Mouse (Mus musculus): ENCODE measurements around the gene Pthlh. TPM values are rescaled to one million over a fixed set of nuclear protein-coding genes. Genes with fewer than 3 reads are reported as not detected.
A peak's percentile ranks its signal among the peaks of the same experiment; 100 is the strongest.

The Pthlh gene
- polyA plus RNA-seq, 1 experiment from 2014 or later: 23.8 TPM

- Histone ChIP-seq H3K27me3 (peaks cover 15% of the 10 kb centered on the region), H3K4me3 (peak overlapping the region; percentile 63), H3K4me1 (peaks cover 29% of the 10 kb centered on the region), H3K36me3 (0 out of 2 replicates have a peak, but pooled peaks cover 6% of the 10 kb centered on the region), H3K4me2 (peak overlapping the region; percentile 83), H3K27ac (no peak overlapping the region), H3K9ac (no peak overlapping the region), H3K9me3 (no peaks in the 10 kb centered on the region)
- WGBS: 67% methylated on average over 3 of the region's 3 CpGs
- ATAC-seq (ENCODE audit: insufficient number of reproducible peaks, insufficient read depth, low FRiP score, low TSS enrichment, low read depth): no peak
These were observed 3.2 kb downstream of the Pthlh start for GRCm38 (mm10) chr6:147260766-147261165.

GRCm38 (mm10) chr6:147247782-147248181, 16.2 kb downstream of the Pthlh start:
- no peak overlapping the region for H3K27ac ChIP-seq
- H3K4me1 ChIP-seq: 0 out of 2 replicates have a peak, but pooled peaks cover 3% of the 10 kb centered on the region
- H3K9ac ChIP-seq: no peak overlapping the region
- H3K4me2 ChIP-seq: no peak overlapping the region
- H3K36me3 ChIP-seq: no peaks in the 10 kb centered on the region; the same call in 1 of the 2 replicates
- ATAC-seq (ENCODE audit: insufficient number of reproducible peaks, insufficient read depth, low FRiP score, low TSS enrichment, low read depth): no peak
- H3K27me3 ChIP-seq: no peaks in the 10 kb centered on the region
- no peak overlapping the region for H3K4me3 ChIP-seq
- WGBS: 83% methylated on average over 3 of the region's 3 CpGs
- no peaks in the 10 kb centered on the region for H3K9me3 ChIP-seq

GRCm38 (mm10) chr6:147244294-147244693, 19.7 kb downstream of the Pthlh start:
- H3K4me2 ChIP-seq: no peak overlapping the region
- H3K4me1 ChIP-seq: no peaks in the 10 kb centered on the region
- H3K9me3 ChIP-seq: no peaks in the 10 kb centered on the region
- H3K27me3 ChIP-seq: no peaks in the 10 kb centered on the region
- no peak overlapping the region for H3K4me3 ChIP-seq
- no peaks in the 10 kb centered on the region for H3K36me3 ChIP-seq
- H3K9ac ChIP-seq: no peak overlapping the region
- ATAC-seq (ENCODE audit: insufficient number of reproducible peaks, insufficient read depth, low FRiP score, low TSS enrichment, low read depth): no peak
- no peak overlapping the region for H3K27ac ChIP-seq

- H3K4me2 ChIP-seq: no peak overlapping the region
- H3K4me3 ChIP-seq: no peak overlapping the region
- H3K27ac ChIP-seq: no peak overlapping the region
- H3K36me3 ChIP-seq: no peaks in the 10 kb centered on the region
- no peaks in the 10 kb centered on the region for H3K4me1 ChIP-seq
- H3K27me3 ChIP-seq: no peaks in the 10 kb centered on the region
- ATAC-seq (ENCODE audit: insufficient number of reproducible peaks, insufficient read depth, low FRiP score, low TSS enrichment, low read depth): no peak
- H3K9me3 ChIP-seq: no peaks in the 10 kb centered on the region
- H3K9ac ChIP-seq: no peak overlapping the region
- 48% methylated on average over 5 of the region's 5 CpGs for WGBS
These were observed 20.3 kb downstream of the Pthlh start for GRCm38 (mm10) chr6:147243655-147244054.

- no peak for ATAC-seq (ENCODE audit: insufficient number of reproducible peaks, insufficient read depth, low FRiP score, low TSS enrichment, low read depth)
- H3K27ac ChIP-seq: no peak overlapping the region
- H3K9me3 ChIP-seq: no peaks in the 10 kb centered on the region
- H3K4me3 ChIP-seq: no peak overlapping the region
- WGBS: 84% methylated on average over 3 of the region's 3 CpGs
- no peaks in the 10 kb centered on the region for H3K36me3 ChIP-seq
- no peak overlapping the region for H3K9ac ChIP-seq
- H3K27me3 ChIP-seq: no peaks in the 10 kb centered on the region
- H3K4me2 ChIP-seq: no peak overlapping the region
- H3K4me1 ChIP-seq: no peaks in the 10 kb centered on the region
These were observed 22.4 kb downstream of the Pthlh start for GRCm38 (mm10) chr6:147241541-147241940.

GRCm38 (mm10) chr6:147240203-147240804, 23.7 kb downstream of the Pthlh start:
- Histone ChIP-seq H3K9me3 (no peaks in the 10 kb centered on the region), H3K27me3 (no peaks in the 10 kb centered on the region), H3K4me3 (no peak overlapping the region), H3K4me2 (no peak overlapping the region), H3K27ac (no peak overlapping the region), H3K9ac (no peak overlapping the region), H3K36me3 (no peaks in the 10 kb centered on the region), H3K4me1 (no peaks in the 10 kb centered on the region)
- WGBS: 3% methylated on average over 4 of the region's 4 CpGs
- ATAC-seq (ENCODE audit: insufficient number of reproducible peaks, insufficient read depth, low FRiP score, low TSS enrichment, low read depth): no peak

- 88% methylated on average over 1 of the region's 1 CpGs for WGBS
- ATAC-seq (ENCODE audit: insufficient number of reproducible peaks, insufficient read depth, low FRiP score, low TSS enrichment, low read depth): no peak
- no peaks in the 10 kb centered on the region for H3K9me3 ChIP-seq
- no peaks in the 10 kb centered on the region for H3K36me3 ChIP-seq
- no peak overlapping the region for H3K27ac ChIP-seq
- H3K9ac ChIP-seq: no peak overlapping the region
- H3K27me3 ChIP-seq: no peaks in the 10 kb centered on the region
- H3K4me1 ChIP-seq: no peaks in the 10 kb centered on the region
- H3K4me2 ChIP-seq: no peak overlapping the region
- no peak overlapping the region for H3K4me3 ChIP-seq
These were observed 37.3 kb downstream of the Pthlh start for GRCm38 (mm10) chr6:147226696-147227095.

GRCm38 (mm10) chr6:147219099-147219498, 44.9 kb downstream of the Pthlh start:
- Histone ChIP-seq H3K4me2 (no peak overlapping the region), H3K27me3 (no peaks in the 10 kb centered on the region), H3K27ac (no peak overlapping the region), H3K9ac (no peak overlapping the region), H3K4me1 (no peaks in the 10 kb centered on the region), H3K9me3 (no peaks in the 10 kb centered on the region), H3K36me3 (no peaks in the 10 kb centered on the region), H3K4me3 (no peak overlapping the region)
- ATAC-seq (ENCODE audit: insufficient number of reproducible peaks, insufficient read depth, low FRiP score, low TSS enrichment, low read depth): no peak
- WGBS: 77% methylated on average over 5 of the region's 5 CpGs

- H3K4me3 ChIP-seq: no peak overlapping the region
- no peaks in the 10 kb centered on the region for H3K9me3 ChIP-seq
- no peak overlapping the region for H3K4me2 ChIP-seq
- WGBS: 86% methylated on average over 1 of the region's 1 CpGs
- no peaks in the 10 kb centered on the region for H3K4me1 ChIP-seq
- H3K27ac ChIP-seq: no peak overlapping the region
- no peaks in the 10 kb centered on the region for H3K27me3 ChIP-seq
- no peaks in the 10 kb centered on the region for H3K36me3 ChIP-seq
- no peak for ATAC-seq (ENCODE audit: insufficient number of reproducible peaks, insufficient read depth, low FRiP score, low TSS enrichment, low read depth)
- no peak overlapping the region for H3K9ac ChIP-seq
These were observed 47.8 kb downstream of the Pthlh start for GRCm38 (mm10) chr6:147216156-147216555.

- Histone ChIP-seq H3K27me3 (no peaks in the 10 kb centered on the region), H3K4me2 (no peak overlapping the region), H3K9ac (no peak overlapping the region), H3K4me1 (no peaks in the 10 kb centered on the region), H3K9me3 (no peaks in the 10 kb centered on the region), H3K27ac (no peak overlapping the region), H3K4me3 (no peak overlapping the region), H3K36me3 (no peaks in the 10 kb centered on the region)
- 68% methylated on average over 5 of the region's 5 CpGs for WGBS
- no peak for ATAC-seq (ENCODE audit: insufficient number of reproducible peaks, insufficient read depth, low FRiP score, low TSS enrichment, low read depth)
These were observed 56.1 kb downstream of the Pthlh start for GRCm38 (mm10) chr6:147207821-147208330.
